Mouse (Mus musculus) embryonic facial prominence, embryonic 10.5 days (tissue): ENCODE measurements at regions not wholly inside any gene's neighbourhood (a gene's known extent, or its start where the extent isn't known, plus 50 kb on each side); places are given as distances from the start of the nearest gene placed in this dataset.

Source experiments
- DNase-seq: peaks from one replicate; pipeline ENCODE4 v3.0.0-alpha.2; 2017; ENCODE audit warnings: low spot score
- H3K27ac ChIP-seq: fragments of 300-500 bp; sonication (generic); replicated peaks from 2 replicates; pipeline ENCODE4 v1.5.1; 2016; ENCODE audit warnings: mild to moderate bottlenecking
- H3K27me3 ChIP-seq: fragments of 300-500 bp; sonication (generic); replicated peaks from 2 replicates; pipeline ENCODE4 v1.6.1; 2016; ENCODE audit warnings: low read depth, mild to moderate bottlenecking; ENCODE audit not compliant: poor library complexity, severe bottlenecking
- H3K36me3 ChIP-seq: fragments of 300-500 bp; sonication (generic); replicated peaks from 2 replicates; pipeline ENCODE4 v1.6.1; 2016; ENCODE audit warnings: mild to moderate bottlenecking, moderate library complexity
- H3K4me1 ChIP-seq: fragments of 300-500 bp; sonication (generic); 2 replicates; pipeline ENCODE4 v1.6.1; 2016
- H3K4me3 ChIP-seq: fragments of 300-500 bp; sonication (generic); 2 replicates; pipeline ENCODE4 v1.5.1; 2016; ENCODE audit warnings: mild to moderate bottlenecking, moderate library complexity
- H3K9me3 ChIP-seq: fragments of 300-500 bp; sonication (generic); 2 replicates; pipeline ENCODE4 v1.6.1; 2016; ENCODE audit warnings: mild to moderate bottlenecking
- WGBS: fragments of 180-500 bp; shearing (Covaris S2); methylation state at CpG from one replicate; pipeline ENCODE4 v1.1.7; 2016; 5-methylcytosine and 5-hydroxymethylcytosine counted together

GRCm38 (mm10) chr13:69331537-69332435 is 201.8 kb upstream of the Nsun2 start:
- no peaks in the 10 kb centered on the region for H3K9me3 ChIP-seq
- WGBS, result 72% methylated on average over 19 of the region's 19 CpGs
- no peak overlapping the region for H3K27ac ChIP-seq
- no peak for DNase-seq
- H3K4me3 ChIP-seq, result no peak overlapping the region
- H3K27me3 ChIP-seq, result no peaks in the 10 kb centered on the region
- no peaks in the 10 kb centered on the region for H3K4me1 ChIP-seq
- H3K36me3 ChIP-seq, result no peaks in the 10 kb centered on the region

GRCm38 (mm10) chr13:69343806-69344205 is 189.7 kb upstream of the Nsun2 start:
- H3K9me3 ChIP-seq, result no peaks in the 10 kb centered on the region
- no peak overlapping the region for H3K27ac ChIP-seq
- no peak overlapping the region for H3K4me3 ChIP-seq
- H3K36me3 ChIP-seq, result no peaks in the 10 kb centered on the region
- H3K27me3 ChIP-seq, result no peaks in the 10 kb centered on the region
- H3K4me1 ChIP-seq, result no peaks in the 10 kb centered on the region
- DNase-seq, result no peak

- 91% methylated on average over 6 of the region's 6 CpGs for WGBS
- Histone ChIP-seq H3K27me3 (no peaks in the 10 kb centered on the region), H3K27ac (no peak overlapping the region), H3K4me3 (no peak overlapping the region), H3K4me1 (no peaks in the 10 kb centered on the region), H3K36me3 (no peaks in the 10 kb centered on the region), H3K9me3 (no peaks in the 10 kb centered on the region)
- DNase-seq, result no peak
These were observed 176.1 kb upstream of the Nsun2 start for GRCm38 (mm10) chr13:69357435-69357834.

GRCm38 (mm10) chr13:69365880-69366490 is 167.6 kb upstream of the Nsun2 start:
- DNase-seq, result no peak
- H3K9me3 ChIP-seq, result peaks cover 6% of the 10 kb centered on the region; the same call in 1 of the 2 replicates
- H3K4me3 ChIP-seq, result no peak overlapping the region
- no peaks in the 10 kb centered on the region for H3K36me3 ChIP-seq
- no peaks in the 10 kb centered on the region for H3K4me1 ChIP-seq
- WGBS, result 68% methylated on average over 1 of the region's 1 CpGs
- no peaks in the 10 kb centered on the region for H3K27me3 ChIP-seq
- H3K27ac ChIP-seq, result no peak overlapping the region

GRCm38 (mm10) chr13:69373101-69373815 is 160.3 kb upstream of the Nsun2 start:
- DNase-seq, result no peak
- H3K9me3 ChIP-seq, result no peaks in the 10 kb centered on the region; the same call in 1 of the 2 replicates
- no peaks in the 10 kb centered on the region for H3K27me3 ChIP-seq
- H3K4me3 ChIP-seq, result no peak overlapping the region
- no peaks in the 10 kb centered on the region for H3K4me1 ChIP-seq
- no peak overlapping the region for H3K27ac ChIP-seq
- H3K36me3 ChIP-seq, result no peaks in the 10 kb centered on the region
- 85% methylated on average over 6 of the region's 6 CpGs for WGBS

GRCm38 (mm10) chr13:69373816-69374142 is 159.8 kb upstream of the Nsun2 start:
- Histone ChIP-seq H3K4me3 (no peak overlapping the region), H3K4me1 (no peaks in the 10 kb centered on the region), H3K9me3 (no peaks in the 10 kb centered on the region), H3K27ac (no peak overlapping the region), H3K36me3 (no peaks in the 10 kb centered on the region), H3K27me3 (no peaks in the 10 kb centered on the region)
- no peak for DNase-seq
- WGBS, result 67% methylated on average over 1 of the region's 1 CpGs

GRCm38 (mm10) chr13:69380403-69380802 is 153.1 kb upstream of the Nsun2 start:
- H3K9me3 ChIP-seq, result no peaks in the 10 kb centered on the region
- H3K36me3 ChIP-seq, result no peaks in the 10 kb centered on the region
- 61% methylated on average over 4 of the region's 4 CpGs for WGBS

GRCm38 (mm10) chr13:69384767-69385166 is 148.8 kb upstream of the Nsun2 start:
- no peaks in the 10 kb centered on the region for H3K36me3 ChIP-seq
- DNase-seq, result no peak
- H3K9me3 ChIP-seq, result no peaks in the 10 kb centered on the region
- H3K4me1 ChIP-seq, result no peaks in the 10 kb centered on the region
- no peak overlapping the region for H3K4me3 ChIP-seq
- H3K27ac ChIP-seq, result no peak overlapping the region
- H3K27me3 ChIP-seq, result no peaks in the 10 kb centered on the region

More at GRCm38 (mm10) chr13:69380403-69380802, 153.1 kb upstream of the Nsun2 start:
- no peaks in the 10 kb centered on the region for H3K27me3 ChIP-seq
- H3K4me1 ChIP-seq, result no peaks in the 10 kb centered on the region
- no peak overlapping the region for H3K4me3 ChIP-seq
- H3K27ac ChIP-seq, result no peak overlapping the region
- DNase-seq, result no peak

GRCm38 (mm10) chr13:69392917-69393827 is 140.4 kb upstream of the Nsun2 start:
- no peak for DNase-seq
- 85% methylated on average over 11 of the region's 11 CpGs for WGBS
- Histone ChIP-seq H3K4me1 (no peaks in the 10 kb centered on the region), H3K27me3 (no peaks in the 10 kb centered on the region), H3K4me3 (no peak overlapping the region), H3K9me3 (no peaks in the 10 kb centered on the region), H3K36me3 (no peaks in the 10 kb centered on the region), H3K27ac (no peak overlapping the region)

GRCm38 (mm10) chr13:69394544-69394943 is 139.0 kb upstream of the Nsun2 start:
- Histone ChIP-seq H3K27me3 (no peaks in the 10 kb centered on the region), H3K9me3 (no peaks in the 10 kb centered on the region), H3K27ac (no peak overlapping the region), H3K4me3 (no peak overlapping the region), H3K36me3 (no peaks in the 10 kb centered on the region), H3K4me1 (no peaks in the 10 kb centered on the region)
- DNase-seq, result no peak
- 87% methylated on average over 4 of the region's 4 CpGs for WGBS

GRCm38 (mm10) chr13:69410359-69410758 is 123.2 kb upstream of the Nsun2 start:
- WGBS, result 84% methylated on average over 1 of the region's 1 CpGs
- no peak for DNase-seq
- no peaks in the 10 kb centered on the region for H3K27me3 ChIP-seq
- no peaks in the 10 kb centered on the region for H3K36me3 ChIP-seq
- no peak overlapping the region for H3K27ac ChIP-seq
- H3K4me3 ChIP-seq, result no peak overlapping the region
- no peaks in the 10 kb centered on the region for H3K4me1 ChIP-seq
- no peaks in the 10 kb centered on the region for H3K9me3 ChIP-seq

GRCm38 (mm10) chr13:69414813-69415212 is 118.7 kb upstream of the Nsun2 start:
- Histone ChIP-seq H3K4me1 (no peaks in the 10 kb centered on the region), H3K4me3 (no peak overlapping the region), H3K36me3 (no peaks in the 10 kb centered on the region), H3K9me3 (peaks cover 5% of the 10 kb centered on the region; the same call in 1 of the 2 replicates), H3K27me3 (no peaks in the 10 kb centered on the region), H3K27ac (no peak overlapping the region)
- 83% methylated on average over 7 of the region's 7 CpGs for WGBS
- no peak for DNase-seq
